Mouse (Mus musculus): ENCODE results near the gene Ppif. TPM values are rescaled to one million over a fixed set of nuclear protein-coding genes. Genes with fewer than 3 reads are reported as not detected.
A peak's percentile ranks its signal among the peaks of the same experiment; 100 is the strongest.

Gene Ppif
- polyA plus RNA-seq (2016; fragmentation: Nextera tagmentation; extraction: Ambion mirVana), result 27.6 and 30.3 TPM in 2 replicates

GRCm38 (mm10) chr14:25693888-25694568 lies at the start of gene Ppif:
Gene Ppif, plus strand, starts transcription at chr14:25694154.
- H3K4me3 ChIP-seq, result peak within 1 kb of the TSS; percentile 89
- peak within 1 kb of the TSS; percentile 89 for H3K4me2 ChIP-seq (replicated peaks)
- under 1% methylated on average over 69 of the region's 70 CpGs for WGBS
- ATAC-seq (ENCODE audit: insufficient number of reproducible peaks, insufficient read depth, low FRiP score, low TSS enrichment), result peak; percentile 87
- no peak within 1 kb of the TSS; the same call in 1 of the 2 replicates for H3K27ac ChIP-seq
- peak within 1 kb of the TSS; percentile 84 for H3K9ac ChIP-seq
- peaks cover 16% of the 10 kb centered on the region for H3K4me1 ChIP-seq
- H3K9me3 ChIP-seq, result no peaks in the 10 kb centered on the region
- H3K36me3 ChIP-seq, result peaks cover 28% of the 10 kb centered on the region
- no peaks in the 10 kb centered on the region for H3K27me3 ChIP-seq

- WGBS, result 91% methylated on average over 9 of the region's 9 CpGs
Measured at GRCm38 (mm10) chr14:25645717-25646116, 48.2 kb upstream of the Ppif start.

GRCm38 (mm10) chr14:25646161-25646621 lies 47.8 kb upstream of the Ppif start:
- no peak for ATAC-seq (ENCODE audit: insufficient number of reproducible peaks, insufficient read depth, low FRiP score, low TSS enrichment)
- Histone ChIP-seq H3K4me2 (replicated peaks) (no peak overlapping the region), H3K4me3 (no peak overlapping the region), H3K4me1 (no peaks in the 10 kb centered on the region), H3K36me3 (peaks cover 94% of the 10 kb centered on the region), H3K27ac (no peak overlapping the region), H3K9me3 (no peaks in the 10 kb centered on the region), H3K27me3 (no peaks in the 10 kb centered on the region), H3K9ac (no peak overlapping the region)
- WGBS, result 81% methylated on average over 2 of the region's 2 CpGs

More at GRCm38 (mm10) chr14:25645717-25646116, 48.2 kb upstream of the Ppif start:
- no peak overlapping the region for H3K4me3 ChIP-seq
- no peak overlapping the region for H3K9ac ChIP-seq
- no peak overlapping the region for H3K27ac ChIP-seq
- ATAC-seq (ENCODE audit: insufficient number of reproducible peaks, insufficient read depth, low FRiP score, low TSS enrichment), result no peak
- H3K9me3 ChIP-seq, result no peaks in the 10 kb centered on the region
- peaks cover 93% of the 10 kb centered on the region for H3K36me3 ChIP-seq
- H3K4me1 ChIP-seq, result 0 out of 2 replicates have a peak, but pooled peaks cover under 1% of the 10 kb centered on the region
- no peaks in the 10 kb centered on the region for H3K27me3 ChIP-seq
- H3K4me2 ChIP-seq (replicated peaks), result no peak overlapping the region

- no peak overlapping the region for H3K4me3 ChIP-seq
- H3K27me3 ChIP-seq, result no peaks in the 10 kb centered on the region
- no peak overlapping the region for H3K27ac ChIP-seq
- H3K4me1 ChIP-seq, result no peaks in the 10 kb centered on the region
- no peaks in the 10 kb centered on the region for H3K9me3 ChIP-seq
- no peak overlapping the region for H3K9ac ChIP-seq
- no peak for ATAC-seq (ENCODE audit: insufficient number of reproducible peaks, insufficient read depth, low FRiP score, low TSS enrichment)
- WGBS, result 96% methylated on average over 4 of the region's 4 CpGs
- H3K4me2 ChIP-seq (replicated peaks), result no peak overlapping the region
- peaks cover 100% of the 10 kb centered on the region for H3K36me3 ChIP-seq
Measured at GRCm38 (mm10) chr14:25651131-25651530, 42.8 kb upstream of the Ppif start.

- H3K4me1 ChIP-seq, result no peaks in the 10 kb centered on the region
- H3K9me3 ChIP-seq, result no peaks in the 10 kb centered on the region
- no peak overlapping the region for H3K9ac ChIP-seq
- no peak overlapping the region for H3K4me2 ChIP-seq (replicated peaks)
- no peak for ATAC-seq (ENCODE audit: insufficient number of reproducible peaks, insufficient read depth, low FRiP score, low TSS enrichment)
- H3K27ac ChIP-seq, result no peak overlapping the region
- H3K4me3 ChIP-seq, result no peak overlapping the region
- peaks cover 100% of the 10 kb centered on the region for H3K36me3 ChIP-seq
- 92% methylated on average over 9 of the region's 9 CpGs for WGBS
- H3K27me3 ChIP-seq, result no peaks in the 10 kb centered on the region
Measured at GRCm38 (mm10) chr14:25651905-25652304, 42.0 kb upstream of the Ppif start.

- Histone ChIP-seq H3K9ac (no peak overlapping the region), H3K4me3 (no peak overlapping the region), H3K9me3 (no peaks in the 10 kb centered on the region), H3K27me3 (no peaks in the 10 kb centered on the region), H3K4me2 (replicated peaks) (no peak overlapping the region), H3K36me3 (peaks cover 100% of the 10 kb centered on the region), H3K27ac (no peak overlapping the region), H3K4me1 (no peaks in the 10 kb centered on the region)
- 91% methylated on average over 14 of the region's 14 CpGs for WGBS
- ATAC-seq (ENCODE audit: insufficient number of reproducible peaks, insufficient read depth, low FRiP score, low TSS enrichment), result no peak
Measured at GRCm38 (mm10) chr14:25654401-25655197, 39.4 kb upstream of the Ppif start.

GRCm38 (mm10) chr14:25660661-25661060 lies 33.3 kb upstream of the Ppif start:
- no peak overlapping the region for H3K4me2 ChIP-seq (replicated peaks)
- no peak overlapping the region for H3K4me3 ChIP-seq
- no peak overlapping the region for H3K9ac ChIP-seq
- peaks cover 98% of the 10 kb centered on the region for H3K36me3 ChIP-seq
- no peak for ATAC-seq (ENCODE audit: insufficient number of reproducible peaks, insufficient read depth, low FRiP score, low TSS enrichment)
- H3K4me1 ChIP-seq, result no peaks in the 10 kb centered on the region
- 57% methylated on average over 11 of the region's 11 CpGs for WGBS
- no peaks in the 10 kb centered on the region for H3K9me3 ChIP-seq
- no peaks in the 10 kb centered on the region for H3K27me3 ChIP-seq
- no peak overlapping the region for H3K27ac ChIP-seq

- WGBS, result 71% methylated on average over 17 of the region's 17 CpGs
- Histone ChIP-seq H3K4me2 (replicated peaks) (no peak overlapping the region), H3K9ac (no peak overlapping the region), H3K4me1 (no peaks in the 10 kb centered on the region), H3K36me3 (peaks cover 96% of the 10 kb centered on the region), H3K4me3 (no peak overlapping the region), H3K27me3 (no peaks in the 10 kb centered on the region), H3K27ac (0 out of 2 replicates have a peak overlapping the region, but pooled peaks have one; percentile 18), H3K9me3 (no peaks in the 10 kb centered on the region)
- no peak for ATAC-seq (ENCODE audit: insufficient number of reproducible peaks, insufficient read depth, low FRiP score, low TSS enrichment)
Measured at GRCm38 (mm10) chr14:25661185-25661920, 32.6 kb upstream of the Ppif start.

GRCm38 (mm10) chr14:25663649-25664309 lies 30.2 kb upstream of the Ppif start:
- Histone ChIP-seq H3K27me3 (no peaks in the 10 kb centered on the region), H3K36me3 (peaks cover 72% of the 10 kb centered on the region), H3K4me3 (no peak overlapping the region), H3K4me1 (no peaks in the 10 kb centered on the region), H3K27ac (no peak overlapping the region), H3K9ac (no peak overlapping the region), H3K4me2 (replicated peaks) (no peak overlapping the region), H3K9me3 (no peaks in the 10 kb centered on the region)
- whole genome bisulfite sequencing, result 74% methylated on average over 7 of the region's 7 CpGs
- no peak for ATAC-seq (ENCODE audit: insufficient number of reproducible peaks, insufficient read depth, low FRiP score, low TSS enrichment)

GRCm38 (mm10) chr14:25664310-25664695 lies 29.7 kb upstream of the Ppif start:
- no peak overlapping the region for H3K4me3 ChIP-seq
- no peaks in the 10 kb centered on the region for H3K27me3 ChIP-seq
- peaks cover 67% of the 10 kb centered on the region for H3K36me3 ChIP-seq
- WGBS, result 82% methylated on average over 7 of the region's 7 CpGs
- no peaks in the 10 kb centered on the region for H3K9me3 ChIP-seq
- no peak overlapping the region for H3K27ac ChIP-seq
- no peak overlapping the region for H3K4me2 ChIP-seq (replicated peaks)
- no peak overlapping the region for H3K9ac ChIP-seq
- no peaks in the 10 kb centered on the region for H3K4me1 ChIP-seq
- ATAC-seq (ENCODE audit: insufficient number of reproducible peaks, insufficient read depth, low FRiP score, low TSS enrichment), result no peak

- no peak overlapping the region for H3K4me3 ChIP-seq
- H3K9me3 ChIP-seq, result no peaks in the 10 kb centered on the region
- ATAC-seq (ENCODE audit: insufficient number of reproducible peaks, insufficient read depth, low FRiP score, low TSS enrichment), result no peak
- H3K4me2 ChIP-seq (replicated peaks), result no peak overlapping the region
- no peak overlapping the region for H3K9ac ChIP-seq
- H3K4me1 ChIP-seq, result no peaks in the 10 kb centered on the region
- no peaks in the 10 kb centered on the region for H3K27me3 ChIP-seq
- peaks cover 56% of the 10 kb centered on the region for H3K36me3 ChIP-seq
- 78% methylated on average over 19 of the region's 19 CpGs for WGBS
- H3K27ac ChIP-seq, result 0 out of 2 replicates have a peak overlapping the region, but pooled peaks have one; percentile 19
Measured at GRCm38 (mm10) chr14:25665314-25665970, 28.5 kb upstream of the Ppif start.
